Mouse (Mus musculus): Measurements from ENCODE around the gene Traf5. TPM values are rescaled to one million over a fixed set of nuclear protein-coding genes. Genes with fewer than 3 reads are reported as not detected.
A peak's percentile ranks its signal among the peaks of the same experiment; 100 is the strongest.

Gene Traf5
- total and polyA plus RNA-seq, 2 experiments from 2014 or later = 1.6 to 2.0 TPM

DNA sequence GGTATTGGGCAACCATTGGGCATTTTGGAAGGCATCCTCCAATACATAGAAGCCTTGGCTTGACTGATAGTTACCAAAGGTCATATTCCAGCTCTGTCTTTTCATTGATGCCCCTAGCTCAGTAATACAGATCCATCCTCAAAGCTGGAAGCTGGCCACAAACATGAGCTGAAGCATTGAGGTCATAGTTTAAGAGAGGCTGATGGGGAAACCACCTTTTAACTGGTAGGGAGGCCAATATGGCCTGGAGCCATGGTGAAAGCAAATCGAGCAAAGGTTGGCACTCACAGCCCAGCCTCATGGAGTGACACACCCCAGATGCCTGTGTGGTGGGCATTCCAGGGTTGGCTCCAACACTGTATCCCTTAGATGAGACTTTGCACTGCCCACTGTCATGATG lies 9.7 kb downstream of the Traf5 start:
- H3K9ac ChIP-seq (replicated peaks; ENCODE audit: low read length, poor library complexity, severe bottlenecking) = no peak overlapping the region
- H3K4me3 ChIP-seq (ENCODE audit: low read depth, low read length) = no peak overlapping the region
- 76% methylated on average over 1 of the region's 1 CpGs for WGBS
- no peak overlapping the region for H3K27ac ChIP-seq (ENCODE audit: low read depth, low read length)
- H3K36me3 ChIP-seq (ENCODE audit: insufficient read depth, low read length) = no peaks in the 10 kb centered on the region
- no peak for TF ChIP-seq CTCF (IDR thresholded peaks at IDR 0.05)
- ATAC-seq (ENCODE audit: low FRiP score) (no peak), DNase-seq (ENCODE audit: low spot score) (no peak)
- H3K4me2 ChIP-seq (ENCODE audit: low read depth, low read length, poor library complexity, severe bottlenecking) = no peak overlapping the region
- no peaks in the 10 kb centered on the region for H3K9me3 ChIP-seq (ENCODE audit: low read length)
- H3K27me3 ChIP-seq (ENCODE audit: insufficient read depth, low read length) = no peaks in the 10 kb centered on the region
- H3K4me1 ChIP-seq (ENCODE audit: insufficient read depth, low read length) = no peaks in the 10 kb centered on the region

- ATAC-seq (ENCODE audit: low FRiP score) (no peak), DNase-seq (ENCODE audit: low spot score) (no peak)
- Histone ChIP-seq H3K4me2 (ENCODE audit: low read depth, low read length, poor library complexity, severe bottlenecking) (no peak overlapping the region), H3K4me1 (ENCODE audit: insufficient read depth, low read length) (no peaks in the 10 kb centered on the region), H3K9me3 (ENCODE audit: low read length) (no peaks in the 10 kb centered on the region), H3K36me3 (ENCODE audit: insufficient read depth, low read length) (no peaks in the 10 kb centered on the region), H3K27me3 (ENCODE audit: insufficient read depth, low read length) (no peaks in the 10 kb centered on the region), H3K27ac (ENCODE audit: low read depth, low read length) (no peak overlapping the region), H3K9ac (replicated peaks; ENCODE audit: low read length, poor library complexity, severe bottlenecking) (no peak overlapping the region), H3K4me3 (ENCODE audit: low read depth, low read length) (no peak overlapping the region)
- WGBS = 89% methylated on average over 2 of the region's 2 CpGs
- no peak for TF ChIP-seq CTCF (IDR thresholded peaks at IDR 0.05)
These were observed 11.2 kb downstream of the Traf5 start for GRCm38 (mm10) chr1:192081129-192081528.

DNA sequence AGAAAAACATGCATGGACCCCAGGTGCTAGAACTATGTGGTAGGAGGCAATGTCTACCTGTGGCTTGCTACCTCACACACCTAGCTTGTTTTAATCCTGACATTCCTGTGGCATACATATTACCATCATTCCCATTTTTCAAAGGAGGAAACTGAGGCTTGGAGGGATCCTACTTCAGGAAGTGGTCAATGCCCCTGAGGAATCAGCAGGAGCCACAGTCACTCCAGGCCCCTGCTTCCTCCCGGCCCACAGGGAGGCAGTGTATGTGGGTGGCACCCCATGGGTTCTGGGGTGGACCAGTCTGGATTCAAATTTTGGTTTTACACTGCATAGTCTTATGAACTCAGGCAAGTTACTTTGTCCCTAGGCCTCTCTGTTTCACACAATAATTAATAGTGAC lies 13.2 kb downstream of the Traf5 start:
- no peak for DNase-seq (ENCODE audit: low spot score)
- Histone ChIP-seq H3K9me3 (ENCODE audit: low read length) (no peaks in the 10 kb centered on the region), H3K4me3 (ENCODE audit: low read depth, low read length) (no peak overlapping the region), H3K36me3 (ENCODE audit: insufficient read depth, low read length) (no peaks in the 10 kb centered on the region), H3K9ac (replicated peaks; ENCODE audit: low read length, poor library complexity, severe bottlenecking) (no peak overlapping the region), H3K27me3 (ENCODE audit: insufficient read depth, low read length) (no peaks in the 10 kb centered on the region), H3K4me1 (ENCODE audit: insufficient read depth, low read length) (no peaks in the 10 kb centered on the region), H3K4me2 (ENCODE audit: low read depth, low read length, poor library complexity, severe bottlenecking) (no peak overlapping the region), H3K27ac (ENCODE audit: low read depth, low read length) (no peak overlapping the region)
- WGBS = 78% methylated on average over 1 of the region's 1 CpGs
- no peak for ATAC-seq (ENCODE audit: low FRiP score)
- TF ChIP-seq CTCF (IDR thresholded peaks at IDR 0.05) = no peak

- Histone ChIP-seq H3K4me2 (ENCODE audit: low read depth, low read length, poor library complexity, severe bottlenecking) (no peak overlapping the region), H3K4me1 (ENCODE audit: insufficient read depth, low read length) (no peaks in the 10 kb centered on the region), H3K9me3 (ENCODE audit: low read length) (no peaks in the 10 kb centered on the region), H3K27me3 (ENCODE audit: insufficient read depth, low read length) (no peaks in the 10 kb centered on the region), H3K4me3 (ENCODE audit: low read depth, low read length) (no peak overlapping the region), H3K9ac (replicated peaks; ENCODE audit: low read length, poor library complexity, severe bottlenecking) (no peak overlapping the region), H3K36me3 (ENCODE audit: insufficient read depth, low read length) (no peaks in the 10 kb centered on the region), H3K27ac (ENCODE audit: low read depth, low read length) (no peak overlapping the region)
- TF ChIP-seq CTCF (IDR thresholded peaks at IDR 0.05) = no peak
- DNase-seq (ENCODE audit: low spot score) = peak; percentile 3
- no peak for ATAC-seq (ENCODE audit: low FRiP score)
- 60% methylated on average over 3 of the region's 3 CpGs for WGBS
These were observed 14.0 kb downstream of the Traf5 start for GRCm38 (mm10) chr1:192078406-192078805.

DNA sequence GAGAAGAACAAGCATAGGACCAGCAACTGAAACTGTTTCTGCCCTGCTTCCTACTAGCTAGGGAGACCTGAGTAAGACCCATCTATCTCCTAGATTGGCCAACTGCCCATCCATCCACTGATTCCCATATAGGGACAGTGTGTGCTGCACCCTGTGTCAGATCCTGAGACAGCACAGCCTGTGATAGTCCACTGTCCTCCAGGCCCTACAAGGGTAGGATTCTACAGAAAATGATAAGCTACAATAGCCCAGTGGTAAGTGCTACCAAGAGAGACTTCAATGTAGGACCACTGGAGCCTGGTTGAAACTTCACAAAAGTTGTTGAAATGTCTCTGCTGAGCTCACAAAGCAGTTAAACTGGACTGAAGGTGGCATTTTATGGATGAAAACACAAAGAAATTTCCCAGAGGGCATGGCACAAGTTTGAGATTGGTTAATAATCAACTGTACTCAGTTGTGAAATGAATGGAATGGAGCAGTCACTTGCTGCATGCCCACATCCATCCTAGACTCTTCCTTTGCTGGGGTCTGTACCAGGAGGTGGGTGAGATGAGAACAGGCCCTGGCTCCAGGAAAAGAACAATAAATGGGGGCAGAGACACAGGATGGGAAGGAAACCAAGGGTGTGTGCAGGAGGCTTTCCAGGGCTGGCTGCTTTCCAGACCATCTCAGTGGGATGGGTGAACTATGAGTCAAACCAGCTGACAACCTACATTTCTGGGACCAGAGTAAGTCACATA lies 15.4 kb downstream of the Traf5 start:
- TF ChIP-seq CTCF (IDR thresholded peaks at IDR 0.05) = no peak
- Histone ChIP-seq H3K4me1 (ENCODE audit: insufficient read depth, low read length) (no peaks in the 10 kb centered on the region), H3K27me3 (ENCODE audit: insufficient read depth, low read length) (no peaks in the 10 kb centered on the region), H3K4me2 (ENCODE audit: low read depth, low read length, poor library complexity, severe bottlenecking) (no peak overlapping the region), H3K9ac (replicated peaks; ENCODE audit: low read length, poor library complexity, severe bottlenecking) (no peak overlapping the region), H3K36me3 (ENCODE audit: insufficient read depth, low read length) (no peaks in the 10 kb centered on the region), H3K27ac (ENCODE audit: low read depth, low read length) (no peak overlapping the region), H3K9me3 (ENCODE audit: low read length) (no peaks in the 10 kb centered on the region), H3K4me3 (ENCODE audit: low read depth, low read length) (no peak overlapping the region)
- ATAC-seq (ENCODE audit: low FRiP score) (no peak), DNase-seq (ENCODE audit: low spot score) (no peak)

DNA sequence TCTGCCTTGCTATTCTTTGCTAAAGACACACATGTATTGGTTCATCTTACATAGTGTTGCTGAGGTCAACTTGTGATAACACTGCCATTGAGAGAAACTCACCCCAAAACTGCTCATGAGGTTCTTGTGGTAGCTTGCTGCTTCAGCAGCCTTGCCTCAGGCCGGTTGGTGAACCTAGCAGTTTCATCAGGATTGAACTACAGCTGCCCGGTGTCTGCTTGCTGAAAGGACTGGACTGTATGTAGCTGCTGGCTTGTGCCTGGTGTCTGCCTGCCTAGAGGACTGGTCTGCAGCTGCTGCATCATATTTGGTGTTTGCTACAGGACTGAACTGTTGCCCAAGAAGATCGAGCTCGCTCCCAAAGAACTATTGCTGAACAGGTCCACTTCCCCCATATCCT lies 16.3 kb downstream of the Traf5 start:
- Histone ChIP-seq H3K36me3 (ENCODE audit: insufficient read depth, low read length) (no peaks in the 10 kb centered on the region), H3K9me3 (ENCODE audit: low read length) (no peaks in the 10 kb centered on the region), H3K4me1 (ENCODE audit: insufficient read depth, low read length) (no peaks in the 10 kb centered on the region), H3K27ac (ENCODE audit: low read depth, low read length) (no peak overlapping the region), H3K9ac (replicated peaks; ENCODE audit: low read length, poor library complexity, severe bottlenecking) (no peak overlapping the region), H3K27me3 (ENCODE audit: insufficient read depth, low read length) (no peaks in the 10 kb centered on the region), H3K4me3 (ENCODE audit: low read depth, low read length) (no peak overlapping the region), H3K4me2 (ENCODE audit: low read depth, low read length, poor library complexity, severe bottlenecking) (no peak overlapping the region)
- no peak for ATAC-seq (ENCODE audit: low FRiP score)
- WGBS = 78% methylated on average over 4 of the region's 4 CpGs
- no peak for TF ChIP-seq CTCF (IDR thresholded peaks at IDR 0.05)
- no peak for DNase-seq (ENCODE audit: low spot score)
